Mouse (Mus musculus): Measurements from ENCODE around the gene Fbxo27. TPM values are rescaled to one million over a fixed set of nuclear protein-coding genes. Genes with fewer than 3 reads are reported as not detected.

The Fbxo27 gene
- polyA plus RNA-seq, 1 experiment from 2014 or later = 6.2 TPM

- WGBS = 70% methylated on average over 5 of the region's 5 CpGs
- Histone ChIP-seq H3K4me2 (no peak overlapping the region), H3K27me3 (no peaks in the 10 kb centered on the region), H3K4me1 (peaks cover 16% of the 10 kb centered on the region; the same call in 1 of the 2 replicates), H3K4me3 (no peak overlapping the region), H3K27ac (no peak overlapping the region), H3K9ac (no peak overlapping the region), H3K36me3 (no peaks in the 10 kb centered on the region), H3K9me3 (no peaks in the 10 kb centered on the region)
- no peak for ATAC-seq (ENCODE audit: insufficient number of reproducible peaks, low FRiP score, low TSS enrichment, low read depth)
Observed at GRCm38 (mm10) chr7:28714667-28715066, 22.0 kb downstream of the Fbxo27 start.

- ATAC-seq (ENCODE audit: insufficient number of reproducible peaks, low FRiP score, low TSS enrichment, low read depth) = no peak
- 90% methylated on average over 2 of the region's 2 CpGs for WGBS
- peaks cover 16% of the 10 kb centered on the region; the same call in 1 of the 2 replicates for H3K4me1 ChIP-seq
- H3K27me3 ChIP-seq = no peaks in the 10 kb centered on the region
- no peak overlapping the region for H3K4me2 ChIP-seq
- no peaks in the 10 kb centered on the region for H3K36me3 ChIP-seq
- no peak overlapping the region for H3K27ac ChIP-seq
- no peaks in the 10 kb centered on the region for H3K9me3 ChIP-seq
- no peak overlapping the region for H3K9ac ChIP-seq
- no peak overlapping the region for H3K4me3 ChIP-seq
Observed at GRCm38 (mm10) chr7:28715598-28715997, 22.9 kb downstream of the Fbxo27 start.

DNA sequence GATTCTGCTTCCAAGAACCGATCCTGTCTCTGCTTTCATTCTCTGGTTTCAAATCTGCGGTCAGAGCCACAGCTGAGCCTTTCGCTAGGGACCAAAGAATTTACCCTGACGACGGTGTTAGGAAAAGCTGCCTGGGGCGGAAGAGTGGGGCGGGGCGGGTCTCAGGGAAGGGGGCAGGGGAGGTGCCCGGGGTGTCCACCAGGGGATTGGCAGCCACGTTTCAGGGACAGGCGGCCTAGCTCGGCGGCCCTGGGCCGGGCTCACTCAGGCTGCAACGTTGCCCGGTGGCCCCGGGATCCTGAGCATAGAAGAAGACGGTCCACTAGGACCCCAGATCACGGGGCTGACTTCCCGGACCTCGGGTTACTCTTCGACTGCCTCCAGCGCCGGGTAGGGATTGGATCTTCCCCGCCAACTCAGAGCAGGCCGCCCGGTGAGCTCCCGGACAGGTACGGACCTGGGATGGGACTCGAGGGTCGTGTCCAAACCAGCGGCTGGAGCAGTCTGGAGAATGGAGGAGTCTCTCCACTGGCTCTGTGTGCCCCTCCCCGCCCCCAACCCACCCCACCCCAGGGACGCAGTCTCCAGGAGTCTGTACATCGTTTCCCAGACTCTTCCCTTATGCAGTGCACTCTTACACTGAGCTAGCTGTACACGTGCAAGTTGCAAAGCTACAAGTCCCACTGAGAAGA, 24.1 kb downstream of the Fbxo27 start, which contains the start of gene Fbxo17:
Fbxo17 (plus strand) TSS at position 215 of the 692 bp plus-strand sequence.
- H3K4me3 ChIP-seq = peak within 1 kb of the TSS; percentile 57
- H3K9ac ChIP-seq = peak within 1 kb of the TSS; percentile 64
- H3K27me3 ChIP-seq = no peaks in the 10 kb centered on the region
- no peaks in the 10 kb centered on the region for H3K9me3 ChIP-seq
- under 1% methylated on average over 36 of the region's 36 CpGs for WGBS
- ATAC-seq (ENCODE audit: insufficient number of reproducible peaks, low FRiP score, low TSS enrichment, low read depth) = peak; percentile 82
- H3K4me1 ChIP-seq = peaks cover 21% of the 10 kb centered on the region; the same call in 1 of the 2 replicates
- H3K27ac ChIP-seq = peak within 1 kb of the TSS; percentile 87
- peak within 1 kb of the TSS; percentile 65 for H3K4me2 ChIP-seq
- no peaks in the 10 kb centered on the region for H3K36me3 ChIP-seq

GRCm38 (mm10) chr7:28717726-28718125, 25.1 kb downstream of the Fbxo27 start:
- Histone ChIP-seq H3K9ac (no peak overlapping the region), H3K4me2 (peak overlapping the region; percentile 65), H3K36me3 (no peaks in the 10 kb centered on the region), H3K9me3 (no peaks in the 10 kb centered on the region), H3K4me1 (peaks cover 21% of the 10 kb centered on the region; the same call in 1 of the 2 replicates), H3K27me3 (no peaks in the 10 kb centered on the region), H3K4me3 (peak overlapping the region; percentile 57), H3K27ac (no peak overlapping the region)
- WGBS = 79% methylated on average over 10 of the region's 10 CpGs
- no peak for ATAC-seq (ENCODE audit: insufficient number of reproducible peaks, low FRiP score, low TSS enrichment, low read depth)

GRCm38 (mm10) chr7:28719159-28719558, 26.5 kb downstream of the Fbxo27 start:
- H3K4me2 ChIP-seq = no peak overlapping the region
- H3K27me3 ChIP-seq = no peaks in the 10 kb centered on the region
- no peaks in the 10 kb centered on the region for H3K9me3 ChIP-seq
- no peak for ATAC-seq (ENCODE audit: insufficient number of reproducible peaks, low FRiP score, low TSS enrichment, low read depth)
- H3K36me3 ChIP-seq = peaks cover 8% of the 10 kb centered on the region
- H3K27ac ChIP-seq = no peak overlapping the region
- WGBS = 47% methylated on average over 4 of the region's 4 CpGs
- peaks cover 21% of the 10 kb centered on the region; the same call in 1 of the 2 replicates for H3K4me1 ChIP-seq
- no peak overlapping the region for H3K4me3 ChIP-seq
- no peak overlapping the region for H3K9ac ChIP-seq

- ATAC-seq (ENCODE audit: insufficient number of reproducible peaks, low FRiP score, low TSS enrichment, low read depth) = no peak
- Histone ChIP-seq H3K27me3 (no peaks in the 10 kb centered on the region), H3K4me2 (no peak overlapping the region), H3K4me1 (peaks cover 21% of the 10 kb centered on the region; the same call in 1 of the 2 replicates), H3K9me3 (no peaks in the 10 kb centered on the region), H3K4me3 (no peak overlapping the region), H3K9ac (no peak overlapping the region), H3K36me3 (peaks cover 12% of the 10 kb centered on the region), H3K27ac (no peak overlapping the region)
- 86% methylated on average over 2 of the region's 2 CpGs for WGBS
Observed at GRCm38 (mm10) chr7:28719650-28720049, 27.0 kb downstream of the Fbxo27 start.

GRCm38 (mm10) chr7:28720753-28721537, 28.3 kb downstream of the Fbxo27 start:
- Histone ChIP-seq H3K9me3 (no peaks in the 10 kb centered on the region), H3K4me2 (no peak overlapping the region), H3K4me1 (peaks cover 21% of the 10 kb centered on the region; the same call in 1 of the 2 replicates), H3K27me3 (no peaks in the 10 kb centered on the region), H3K4me3 (no peak overlapping the region), H3K27ac (0 out of 2 replicates have a peak overlapping the region, but pooled peaks have one; percentile 1), H3K9ac (no peak overlapping the region), H3K36me3 (peaks cover 20% of the 10 kb centered on the region)
- WGBS = 44% methylated on average over 3 of the region's 3 CpGs
- ATAC-seq (ENCODE audit: insufficient number of reproducible peaks, low FRiP score, low TSS enrichment, low read depth) = peak; percentile 61; the same call in 1 of the 2 replicates

- Histone ChIP-seq H3K4me1 (peaks cover 18% of the 10 kb centered on the region; the same call in 1 of the 2 replicates), H3K9ac (no peak overlapping the region), H3K36me3 (peaks cover 20% of the 10 kb centered on the region), H3K27me3 (no peaks in the 10 kb centered on the region), H3K27ac (no peak overlapping the region), H3K9me3 (no peaks in the 10 kb centered on the region), H3K4me2 (no peak overlapping the region), H3K4me3 (no peak overlapping the region)
- 93% methylated on average over 7 of the region's 7 CpGs for WGBS
- no peak for ATAC-seq (ENCODE audit: insufficient number of reproducible peaks, low FRiP score, low TSS enrichment, low read depth)
Observed at GRCm38 (mm10) chr7:28722079-28722478, 29.4 kb downstream of the Fbxo27 start.

- Histone ChIP-seq H3K9me3 (no peaks in the 10 kb centered on the region), H3K27ac (no peak overlapping the region), H3K9ac (no peak overlapping the region), H3K4me2 (no peak overlapping the region), H3K27me3 (no peaks in the 10 kb centered on the region), H3K4me3 (no peak overlapping the region), H3K36me3 (peaks cover 32% of the 10 kb centered on the region), H3K4me1 (0 out of 2 replicates have a peak, but pooled peaks cover 5% of the 10 kb centered on the region)
- no peak for ATAC-seq (ENCODE audit: insufficient number of reproducible peaks, low FRiP score, low TSS enrichment, low read depth)
- 92% methylated on average over 2 of the region's 2 CpGs for WGBS
Observed at GRCm38 (mm10) chr7:28724613-28725012, 32.0 kb downstream of the Fbxo27 start.

GRCm38 (mm10) chr7:28726600-28726999, 34.0 kb downstream of the Fbxo27 start:
- H3K9me3 ChIP-seq = no peaks in the 10 kb centered on the region
- no peak overlapping the region for H3K27ac ChIP-seq
- peaks cover 46% of the 10 kb centered on the region for H3K36me3 ChIP-seq
- H3K9ac ChIP-seq = no peak overlapping the region
- no peak overlapping the region for H3K4me3 ChIP-seq
- ATAC-seq (ENCODE audit: insufficient number of reproducible peaks, low FRiP score, low TSS enrichment, low read depth) = no peak
- H3K27me3 ChIP-seq = no peaks in the 10 kb centered on the region
- H3K4me1 ChIP-seq = no peaks in the 10 kb centered on the region
- WGBS = 7% methylated on average over 14 of the region's 14 CpGs
- no peak overlapping the region for H3K4me2 ChIP-seq

- Histone ChIP-seq H3K9me3 (no peaks in the 10 kb centered on the region), H3K4me1 (peaks cover 7% of the 10 kb centered on the region), H3K27me3 (no peaks in the 10 kb centered on the region), H3K9ac (no peak overlapping the region), H3K4me3 (no peak overlapping the region), H3K36me3 (peaks cover 47% of the 10 kb centered on the region), H3K4me2 (no peak overlapping the region), H3K27ac (no peak overlapping the region)
- WGBS = 51% methylated on average over 10 of the region's 10 CpGs
- no peak for ATAC-seq (ENCODE audit: insufficient number of reproducible peaks, low FRiP score, low TSS enrichment, low read depth)
Observed at GRCm38 (mm10) chr7:28727649-28728340, 35.1 kb downstream of the Fbxo27 start.

All from limb, embryonic 15.5 days (tissue).